Mouse (Mus musculus) lung, adult 2 months (tissue): Measurements from ENCODE around the gene Faf2.

Experiments
- CTCF ChIP-seq: fragments of 200-500 bp; IDR thresholded peaks from 2 replicates; pipeline ENCODE4 v1.5.1; 2011; ENCODE audit warnings: mild to moderate bottlenecking, low read length, control low read depth; ENCODE audit not compliant: insufficient read depth
- POLR2A ChIP-seq: fragments of 200-500 bp; IDR thresholded peaks from 2 replicates; pipeline ENCODE4 v1.6.1; 2011; ENCODE audit warnings: low read depth, mild to moderate bottlenecking, control low read depth, low read length, borderline replicate concordance; ENCODE audit errors: extremely low read depth

GRCm38 (mm10) chr13:54661358-54661757 lies 39.8 kb downstream of the Faf2 start:
- no peak for TF ChIP-seq CTCF
- TF ChIP-seq POLR2A: no peak
